Mouse (Mus musculus) spleen, postnatal 4 days (tissue): ENCODE data around the gene Cfap52.

Experiments
- DNase-seq, 2 experiments: peaks; one replicate each; pipeline ENCODE4 v3.0.0; 2022; ENCODE audit warnings: low spot score in 2 of 2

Gene Cfap52

DNA sequence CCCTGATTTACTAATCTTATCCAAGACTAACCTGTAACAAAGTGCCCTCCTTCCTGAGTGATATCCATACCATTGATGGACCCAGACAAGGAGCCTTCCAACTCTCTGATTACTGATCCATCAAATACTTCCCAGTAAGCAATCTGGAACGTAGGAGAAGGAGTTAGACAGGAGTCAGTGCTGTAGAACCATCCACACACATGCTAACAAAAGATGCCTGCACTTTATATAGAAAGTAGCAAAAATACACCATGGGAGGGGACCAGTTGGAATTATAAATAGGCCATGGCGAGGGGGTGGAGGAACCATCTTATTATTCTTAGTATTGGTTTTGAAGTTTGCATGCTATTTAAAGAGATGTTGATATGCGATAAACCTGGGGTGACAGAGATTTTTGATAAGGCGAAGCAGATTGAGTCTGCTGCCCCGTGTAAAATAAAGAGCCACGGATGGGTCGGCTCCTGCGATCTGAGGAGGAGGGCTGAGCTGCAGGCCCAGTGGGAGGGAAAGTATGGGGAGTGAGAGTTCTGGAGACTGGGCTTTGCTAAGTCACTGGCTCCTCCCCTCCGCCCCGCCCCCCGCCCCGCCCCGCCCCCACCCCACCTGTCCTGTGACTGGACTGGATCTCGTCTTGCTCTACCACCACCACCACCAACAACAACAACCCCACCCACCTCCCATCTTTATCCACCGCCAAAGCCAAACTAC is 38.9 kb downstream of the Cfap52 start:
- DNase-seq = no peak

DNA sequence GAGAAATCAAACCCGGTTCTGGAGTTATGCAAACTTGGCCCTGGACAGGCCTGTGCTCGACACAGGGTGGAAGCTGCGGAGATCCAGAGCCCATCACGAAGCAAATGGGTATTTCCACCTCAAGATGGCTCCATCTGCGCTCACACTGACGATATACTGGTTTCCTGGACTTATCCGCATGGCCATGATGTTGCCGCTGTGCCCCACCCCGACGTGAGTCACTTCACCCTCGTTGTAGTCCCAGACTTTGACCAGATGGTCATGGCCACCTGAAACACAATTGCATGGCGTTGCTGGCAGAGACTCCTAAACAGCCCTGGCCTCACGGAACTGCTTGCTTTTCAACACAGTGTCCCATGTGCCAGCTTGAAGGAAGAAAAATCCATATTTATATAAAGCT is 40.5 kb downstream of the Cfap52 start:
- no peak for DNase-seq

DNA sequence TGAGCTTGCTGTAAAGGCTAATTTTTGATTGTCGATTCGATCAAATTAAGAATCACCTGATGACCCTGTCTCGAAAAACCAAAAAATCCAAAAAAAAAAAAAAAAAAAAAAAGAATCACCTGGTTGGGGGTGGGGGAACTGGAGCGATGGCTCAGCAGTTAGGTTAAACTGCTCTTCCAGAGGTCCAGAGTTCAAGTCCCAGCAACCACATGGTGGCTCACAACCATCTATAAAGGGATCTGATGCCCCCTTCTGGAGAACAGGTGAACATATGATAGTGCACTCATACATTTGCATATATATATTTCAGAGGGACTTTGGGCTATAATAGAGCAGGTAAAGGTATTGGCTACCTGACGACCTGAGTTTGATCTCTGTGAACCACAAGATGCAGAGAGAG is 41.7 kb downstream of the Cfap52 start:
- no peak for DNase-seq

DNA sequence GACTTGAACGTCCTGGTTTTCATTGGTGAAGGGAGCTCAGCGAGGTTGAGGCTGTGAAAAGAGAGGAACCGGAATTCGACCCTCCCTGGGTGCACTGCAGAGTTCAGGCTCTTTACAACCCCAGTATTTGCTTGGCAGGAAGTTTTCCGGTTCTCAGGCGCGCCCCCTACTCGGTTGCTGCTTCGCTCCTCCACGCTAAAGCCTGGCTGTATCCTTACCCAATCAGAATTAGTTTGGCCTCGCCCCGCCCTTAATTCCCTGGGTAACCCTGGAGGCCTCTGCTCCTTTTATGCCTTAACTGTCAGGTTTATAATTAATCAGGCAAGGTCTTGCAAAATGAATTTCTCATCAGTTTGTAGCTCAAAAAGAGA is 42.7 kb downstream of the Cfap52 start:
- peak in 1 of 2 experiments; percentile 27 for DNase-seq

DNA sequence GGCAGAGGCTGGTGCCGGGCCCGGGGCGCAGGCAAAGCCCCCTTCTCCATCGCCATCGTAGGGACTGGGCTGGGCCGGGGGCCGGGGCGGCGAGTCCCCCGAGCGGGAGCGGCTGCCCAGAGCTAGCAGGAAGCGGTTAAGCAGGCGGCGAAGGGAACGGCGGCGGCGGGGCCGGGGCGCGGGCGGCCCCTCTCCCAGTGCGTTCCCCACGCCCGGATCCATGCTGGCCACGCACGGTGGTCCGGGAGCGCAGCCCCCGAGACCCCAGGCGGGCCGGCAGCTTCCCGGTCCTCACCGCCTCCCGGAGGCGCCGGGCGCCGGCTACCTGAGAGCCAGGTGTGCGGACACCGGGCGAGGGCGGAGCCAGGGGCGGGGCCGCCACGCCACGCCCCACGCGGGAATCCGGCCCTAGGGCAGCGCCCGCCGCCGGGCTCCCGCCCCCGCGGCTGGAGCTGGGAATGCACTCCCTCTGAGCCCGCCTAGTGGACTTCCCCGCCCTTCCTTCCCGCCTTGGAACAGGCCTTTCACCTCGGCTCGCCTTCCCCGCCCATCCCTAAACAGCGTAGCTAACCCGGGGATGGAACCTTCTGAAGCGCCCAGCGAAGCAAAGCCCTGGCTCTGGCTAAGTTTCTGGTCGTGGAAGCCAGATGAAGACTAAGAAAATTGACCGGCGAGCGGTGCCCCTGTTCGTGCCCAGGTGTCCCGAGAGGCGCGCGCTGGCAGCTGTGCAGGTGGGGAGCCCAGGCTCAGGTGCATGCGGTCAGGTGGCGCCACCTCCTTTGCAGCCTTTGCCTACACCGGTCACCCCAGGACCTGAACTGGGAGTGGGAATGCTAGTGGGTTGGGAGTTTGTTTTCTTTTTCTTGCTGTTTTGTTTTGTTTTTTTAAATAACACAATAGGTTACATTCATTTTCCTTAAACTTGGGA is 43.4 kb downstream of the Cfap52 start, which contains the start of gene Usp43:
Gene Usp43, minus strand, starts transcription at position 327 of the 928 bp plus-strand sequence.
- peak in 1 of 2 experiments; percentile 66 for DNase-seq

DNA sequence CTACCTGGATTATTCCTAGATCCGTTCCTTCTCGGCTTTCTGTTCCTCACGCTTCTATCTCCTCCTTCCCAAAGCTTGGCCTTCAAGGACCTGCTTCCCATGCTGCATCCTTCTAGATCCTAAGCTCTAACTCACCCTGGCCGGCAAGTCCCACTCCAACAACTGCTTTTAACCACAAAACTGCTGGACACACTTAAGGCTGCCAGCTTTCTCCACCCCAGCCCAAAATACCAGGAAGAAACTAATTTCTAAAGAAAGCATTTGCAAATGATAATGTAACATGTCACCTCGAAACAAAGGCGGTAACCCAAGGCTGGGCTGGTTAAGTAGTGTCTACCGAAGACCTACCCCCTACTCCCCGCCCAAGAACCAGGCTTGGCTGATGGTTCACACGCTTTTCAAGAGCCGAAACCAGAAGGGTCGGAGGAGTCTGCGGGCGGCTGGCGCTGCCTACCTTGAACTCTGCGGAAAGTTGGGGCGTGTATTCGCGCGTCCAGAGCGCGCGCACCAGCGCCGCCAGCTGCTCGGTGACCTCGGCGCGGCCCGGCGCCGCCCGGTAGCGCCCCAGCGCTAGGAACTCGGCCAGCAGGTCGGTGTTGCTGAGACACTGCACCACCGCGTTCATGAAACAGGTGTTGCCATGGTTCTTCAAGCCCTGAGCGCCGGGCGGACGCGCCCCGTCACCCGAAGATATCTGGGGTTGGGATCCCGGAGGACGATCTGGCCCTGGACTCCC is 44.2 kb downstream of the Cfap52 start:
- no peak for DNase-seq

DNA sequence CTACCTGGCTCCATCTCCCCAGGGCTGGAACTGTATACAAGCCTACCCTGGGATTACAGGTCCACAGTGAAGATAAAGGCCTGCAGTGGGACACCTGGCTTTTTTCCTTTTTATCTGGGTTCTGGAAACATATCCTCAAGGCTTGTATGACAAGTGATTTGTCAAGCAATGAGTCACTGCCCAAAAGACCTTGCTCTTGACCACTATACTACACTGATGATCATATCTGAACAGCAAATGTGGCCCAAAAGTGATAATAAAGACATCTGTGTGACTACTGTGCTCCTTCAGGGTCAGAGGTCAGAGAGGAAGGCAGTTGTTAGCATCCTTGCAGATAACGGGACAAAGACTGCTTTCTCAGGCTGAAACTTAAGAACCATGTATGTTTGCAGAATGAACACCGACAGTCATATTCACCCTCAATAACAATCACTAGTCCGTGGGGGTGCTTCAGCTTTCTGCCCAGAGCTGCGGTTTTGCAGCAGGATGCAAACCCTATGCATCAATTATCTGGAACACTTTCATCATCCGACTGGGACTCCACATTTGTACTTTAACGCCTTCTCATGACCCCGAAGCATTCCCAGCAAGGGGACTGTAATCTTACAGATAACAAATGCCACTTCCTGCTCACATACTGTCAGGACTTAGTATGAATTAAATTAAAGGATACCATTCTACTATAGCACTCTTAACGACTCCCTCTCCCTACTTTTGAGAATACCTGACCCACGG is 45.1 kb downstream of the Cfap52 start:
- no peak for DNase-seq

DNA sequence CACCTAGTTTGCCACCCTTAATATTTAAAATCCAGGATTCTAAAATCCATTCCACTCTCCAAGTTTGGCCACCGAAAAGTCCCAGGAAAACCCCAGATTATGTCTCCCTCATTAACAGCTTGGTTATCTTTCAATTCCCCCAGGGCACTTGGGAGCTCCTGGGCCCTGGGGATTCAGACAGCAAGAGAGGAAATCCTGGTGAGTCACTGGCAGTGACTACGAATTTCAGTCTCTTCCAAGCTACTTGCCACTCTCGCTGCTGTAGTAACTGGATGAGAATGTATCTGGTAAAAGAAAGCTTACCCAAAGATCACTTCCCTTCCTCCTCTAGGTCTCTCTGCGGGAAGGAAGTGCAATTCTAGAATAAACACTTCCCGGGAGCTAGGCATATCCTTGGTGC is 45.9 kb downstream of the Cfap52 start:
- DNase-seq = no peak

DNA sequence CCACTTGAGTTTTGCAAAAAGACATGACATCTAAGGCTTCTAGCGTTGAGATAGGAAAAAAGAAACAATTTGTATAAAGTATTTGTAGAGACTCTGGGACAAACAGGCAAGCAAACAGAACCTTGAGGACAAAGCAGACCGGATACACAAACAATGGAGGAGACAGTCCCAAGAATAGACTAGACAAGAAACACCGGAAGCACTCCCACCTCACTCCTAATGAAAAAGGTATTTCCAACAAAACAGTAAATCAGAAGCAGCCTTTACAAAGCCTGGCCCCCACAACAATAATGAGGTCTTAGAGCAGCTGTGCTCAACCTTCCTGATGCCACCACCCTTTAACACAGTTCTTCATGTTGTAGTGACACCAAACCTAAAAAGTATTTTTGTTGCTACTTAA is 48.3 kb downstream of the Cfap52 start:
- DNase-seq = no peak

DNA sequence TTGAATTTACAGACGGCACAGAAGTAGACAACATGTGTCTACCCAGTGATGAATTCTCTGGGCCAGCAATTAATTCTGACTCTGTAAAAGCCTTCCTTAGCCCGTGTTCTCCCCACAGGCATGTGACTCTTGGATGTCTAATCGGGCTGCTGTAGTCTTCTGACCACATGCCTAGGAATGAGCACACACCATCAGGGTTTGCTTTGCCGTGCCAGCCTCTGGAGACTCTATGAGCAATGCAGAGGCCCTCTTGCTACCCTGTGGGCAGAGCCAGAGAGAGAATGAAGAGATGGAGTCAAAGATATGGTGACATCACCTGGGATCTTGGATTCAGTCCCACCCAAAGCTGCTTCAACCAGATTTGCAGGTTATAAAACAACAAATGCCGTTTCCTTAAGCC is 54.4 kb downstream of the Cfap52 start:
- DNase-seq = no peak

DNA sequence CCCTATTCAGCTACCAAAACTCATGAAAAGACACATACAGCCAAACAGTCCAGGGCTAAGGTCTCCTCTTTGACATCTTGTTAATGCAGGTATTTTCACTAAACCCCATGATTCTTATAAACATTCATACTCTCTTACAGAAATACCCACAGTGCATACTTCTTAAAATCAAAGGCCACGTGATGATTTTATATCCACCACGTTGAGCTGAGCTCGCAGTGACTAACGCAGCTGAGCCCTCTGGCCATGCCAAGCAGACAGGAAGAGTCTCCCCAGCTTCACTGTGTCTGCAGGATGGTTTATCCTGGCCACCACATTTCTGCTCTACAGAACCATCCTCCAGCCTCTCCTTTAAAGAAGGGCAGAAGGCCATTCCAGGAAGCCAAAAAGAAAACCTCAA is 61.7 kb downstream of the Cfap52 start:
- DNase-seq = no peak

DNA sequence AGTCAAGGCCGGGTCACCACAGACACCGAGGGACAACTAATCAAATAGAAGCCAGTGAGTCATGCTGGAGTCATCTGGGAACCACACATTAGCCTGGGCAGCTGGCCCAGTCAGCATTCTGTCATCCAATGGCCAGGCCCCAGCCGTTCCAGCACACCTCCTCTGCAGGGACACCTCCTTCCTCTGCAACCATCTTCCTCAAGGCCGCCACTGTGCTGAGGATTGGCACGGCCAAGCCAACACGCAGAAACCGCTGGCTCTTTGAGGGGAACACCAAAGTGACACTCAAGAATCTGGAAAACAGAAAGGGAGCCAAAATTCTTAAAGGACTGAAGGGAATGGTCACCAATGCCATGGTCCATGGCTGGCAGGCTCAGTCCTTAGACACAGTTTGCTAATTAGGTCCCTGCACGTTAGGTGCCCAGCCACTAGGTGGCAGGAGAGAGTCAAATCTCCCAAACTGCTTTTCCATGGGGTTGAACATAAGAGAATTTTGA is 68.3 kb downstream of the Cfap52 start:
- peak; percentile 33 to 75 for DNase-seq

DNA sequence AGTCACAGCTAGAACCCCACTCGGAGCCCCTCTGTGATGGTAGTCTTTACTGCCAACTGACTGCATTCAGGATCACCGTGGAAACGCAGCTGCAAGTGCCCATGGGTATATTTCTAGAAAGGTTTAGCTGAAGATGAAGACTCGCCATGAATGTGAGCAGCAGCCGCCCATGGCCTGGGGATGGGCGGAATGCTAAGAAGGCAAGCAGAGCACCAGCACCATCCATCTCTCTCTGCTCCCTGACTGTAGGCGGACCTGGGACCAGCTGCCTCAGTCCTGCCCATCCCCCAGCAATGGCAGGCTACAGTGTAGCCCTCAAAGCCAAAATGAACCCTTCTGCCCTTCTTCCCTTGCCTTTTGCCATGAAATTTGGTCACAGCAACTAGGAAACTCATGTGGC is 69.8 kb downstream of the Cfap52 start:
- DNase-seq = no peak

DNA sequence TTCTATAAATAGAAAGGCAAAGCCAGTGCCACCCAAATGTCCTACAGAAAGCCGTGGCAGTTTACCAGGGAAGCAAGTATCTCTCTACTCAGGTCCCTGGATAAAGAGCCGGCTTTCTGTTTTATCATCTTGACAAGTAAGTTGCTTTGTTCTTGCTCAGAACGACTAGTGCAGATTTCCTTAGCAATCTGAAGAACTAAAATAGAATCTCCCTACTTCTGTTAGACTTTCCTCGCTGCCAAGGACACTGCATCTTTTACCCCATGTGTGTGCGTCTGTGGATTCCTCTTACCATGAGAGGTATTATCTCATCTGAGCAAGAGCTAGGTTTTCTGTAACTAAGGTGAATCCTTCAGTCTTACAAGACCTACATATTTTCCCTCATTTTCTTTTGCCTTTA is 76.9 kb downstream of the Cfap52 start:
- no peak for DNase-seq

DNA sequence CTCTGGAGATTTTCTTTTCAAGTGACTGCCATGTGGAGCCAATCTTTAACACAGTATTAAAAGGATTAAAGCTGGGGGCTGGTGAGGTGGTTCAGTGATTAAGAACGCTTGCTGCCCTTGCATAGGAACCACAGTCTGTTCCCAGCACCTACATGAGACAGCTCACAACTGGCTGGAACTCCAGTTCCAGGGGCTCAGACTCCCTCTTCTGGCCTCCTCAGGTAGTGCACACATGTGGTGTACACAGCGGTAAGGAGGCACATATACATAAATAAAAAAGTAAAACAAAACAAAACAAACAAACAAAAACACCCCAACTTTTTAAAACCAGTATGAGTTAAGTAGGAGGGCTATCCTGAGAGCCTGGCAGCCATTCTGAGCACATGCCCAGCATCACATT is 79.5 kb downstream of the Cfap52 start:
- no peak for DNase-seq
